Mouse (Mus musculus): ENCODE results near the gene Sh3d19. TPM values are rescaled to one million over a fixed set of nuclear protein-coding genes. Genes with fewer than 3 reads are reported as not detected.

The Sh3d19 gene
- polyA plus RNA-seq, 1 experiment from 2014 or later, result 11.0 TPM

DNA sequence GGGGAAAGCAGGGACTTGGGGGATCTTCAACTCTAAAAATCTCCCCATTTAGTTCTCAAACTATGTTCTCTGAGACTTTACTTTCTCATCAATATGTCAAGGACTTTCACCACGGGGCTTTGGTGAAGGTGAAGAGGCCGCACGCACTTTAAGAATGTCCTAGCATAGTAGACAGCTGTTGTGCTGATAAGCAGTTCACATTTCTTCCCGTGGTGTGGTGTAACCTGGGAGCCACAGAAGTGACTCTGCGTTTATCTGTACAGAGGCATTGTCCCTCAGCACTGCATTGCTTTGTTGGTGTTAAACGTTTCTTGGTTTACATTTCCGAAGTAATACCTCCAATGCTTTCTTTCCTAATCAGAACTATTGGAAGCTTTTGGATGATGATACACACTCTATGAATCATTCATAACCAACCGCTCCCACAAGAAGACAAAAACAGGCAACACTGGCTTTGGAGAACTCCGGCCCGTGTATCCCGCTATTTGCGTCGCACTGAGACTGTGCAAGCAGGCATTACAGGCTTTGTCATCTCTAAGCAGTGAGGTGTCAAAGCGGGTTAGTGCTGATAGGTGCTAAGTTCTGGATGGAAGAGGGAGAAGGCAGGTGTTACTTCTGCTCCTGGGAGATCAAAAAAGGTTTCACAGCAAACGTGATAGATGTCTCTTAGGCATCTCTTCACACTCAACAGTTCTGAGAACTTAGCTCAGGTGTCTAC is 57.9 kb downstream of the Sh3d19 start:
- H3K4me2 ChIP-seq (ENCODE audit: low read depth, low read length, severe bottlenecking), result no peak overlapping the region

DNA sequence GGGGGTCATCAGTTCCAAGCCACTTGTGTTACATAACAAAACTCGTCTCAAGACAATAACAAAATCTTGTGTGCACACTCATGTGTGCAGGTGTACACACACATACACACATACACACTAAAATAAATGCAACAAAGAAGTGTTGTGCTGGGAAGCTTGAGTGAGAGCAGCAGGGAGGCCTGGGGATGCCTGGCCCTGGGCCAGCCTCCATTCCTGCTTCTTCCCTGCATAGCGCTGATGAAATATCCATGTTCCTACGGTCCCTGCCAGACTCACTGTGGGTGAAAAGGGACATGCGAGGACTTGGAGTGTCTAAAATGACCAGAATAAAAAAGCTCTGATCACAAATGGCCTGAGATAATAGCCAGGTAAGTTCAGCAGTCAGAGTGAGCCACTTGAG is 59.7 kb downstream of the Sh3d19 start:
- no peak overlapping the region for H3K4me3 ChIP-seq (ENCODE audit: low read depth, low read length)
- no peak overlapping the region for H3K9ac ChIP-seq (ENCODE audit: low read length)
- H3K4me2 ChIP-seq (ENCODE audit: low read depth, low read length, severe bottlenecking), result no peak overlapping the region
- no peaks in the 10 kb centered on the region for H3K27me3 ChIP-seq (ENCODE audit: control insufficient read depth, insufficient read depth, low read length)
- 81% methylated on average over 4 of the region's 4 CpGs for WGBS
- H3K36me3 ChIP-seq (ENCODE audit: control insufficient read depth, insufficient read depth, low read length), result no peaks in the 10 kb centered on the region
- no peaks in the 10 kb centered on the region for H3K9me3 ChIP-seq (ENCODE audit: control insufficient read depth, low read length)
- no peak for ATAC-seq (replicated peaks; ENCODE audit: low FRiP score)
- no peaks in the 10 kb centered on the region for H3K4me1 ChIP-seq (replicated peaks; ENCODE audit: control insufficient read depth, insufficient read depth, low read length)
- DNase-seq (ENCODE audit: low spot score), result no peak
- H3K27ac ChIP-seq (ENCODE audit: low read depth, low read length), result no peak overlapping the region

More for the DNA sequence above, 57.9 kb downstream of the Sh3d19 start:
- DNase-seq (ENCODE audit: low spot score), result no peak
- no peak for ATAC-seq (replicated peaks; ENCODE audit: low FRiP score)
- H3K36me3 ChIP-seq (ENCODE audit: control insufficient read depth, insufficient read depth, low read length), result no peaks in the 10 kb centered on the region
- 93% methylated on average over 15 of the region's 15 CpGs for WGBS
- no peak overlapping the region for H3K4me3 ChIP-seq (ENCODE audit: low read depth, low read length)
- no peaks in the 10 kb centered on the region for H3K9me3 ChIP-seq (ENCODE audit: control insufficient read depth, low read length)
- H3K27me3 ChIP-seq (ENCODE audit: control insufficient read depth, insufficient read depth, low read length), result no peaks in the 10 kb centered on the region
- no peaks in the 10 kb centered on the region for H3K4me1 ChIP-seq (replicated peaks; ENCODE audit: control insufficient read depth, insufficient read depth, low read length)
- H3K27ac ChIP-seq (ENCODE audit: low read depth, low read length), result no peak overlapping the region
- H3K9ac ChIP-seq (ENCODE audit: low read length), result no peak overlapping the region

DNA sequence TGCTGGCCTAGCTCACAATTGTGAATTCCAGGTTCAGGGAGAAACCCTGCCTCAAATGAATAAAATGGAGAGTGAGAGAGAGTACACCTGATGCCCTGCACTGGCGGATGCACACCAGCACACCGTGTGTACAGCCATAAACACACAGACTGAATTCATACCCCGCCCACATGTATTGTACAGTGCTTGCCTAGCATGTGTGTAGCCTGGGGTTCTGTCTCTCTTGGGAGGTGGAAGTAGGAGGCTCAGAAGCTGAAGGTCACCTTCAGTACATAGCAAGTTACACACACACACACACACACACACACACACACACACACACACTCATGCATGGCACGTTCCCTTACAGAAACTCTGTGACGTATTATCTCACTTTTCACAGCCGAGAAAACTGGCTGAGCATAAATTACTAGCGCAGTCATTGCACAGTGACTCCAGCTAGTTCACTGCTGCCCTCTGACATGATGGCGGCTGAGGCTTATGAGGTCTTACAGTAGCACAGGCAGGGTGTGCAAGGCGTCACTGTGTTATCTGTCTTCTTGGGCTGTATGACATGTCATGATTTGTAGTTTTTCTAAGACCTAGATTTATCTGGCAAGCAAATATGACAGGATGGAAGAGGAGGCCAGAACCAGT is 62.7 kb downstream of the Sh3d19 start:
- H3K27ac ChIP-seq (ENCODE audit: low read depth, low read length), result no peak overlapping the region
- no peak overlapping the region for H3K4me3 ChIP-seq (ENCODE audit: low read depth, low read length)
- DNase-seq (ENCODE audit: low spot score) (no peak), ATAC-seq (replicated peaks; ENCODE audit: low FRiP score) (no peak)
- no peaks in the 10 kb centered on the region for H3K36me3 ChIP-seq (ENCODE audit: control insufficient read depth, insufficient read depth, low read length)
- H3K9ac ChIP-seq (ENCODE audit: low read length), result no peak overlapping the region
- no peaks in the 10 kb centered on the region for H3K4me1 ChIP-seq (replicated peaks; ENCODE audit: control insufficient read depth, insufficient read depth, low read length)
- no peaks in the 10 kb centered on the region for H3K27me3 ChIP-seq (ENCODE audit: control insufficient read depth, insufficient read depth, low read length)
- 88% methylated on average over 9 of the region's 9 CpGs for WGBS
- H3K9me3 ChIP-seq (ENCODE audit: control insufficient read depth, low read length), result no peaks in the 10 kb centered on the region
- no peak overlapping the region for H3K4me2 ChIP-seq (ENCODE audit: low read depth, low read length, severe bottlenecking)

DNA sequence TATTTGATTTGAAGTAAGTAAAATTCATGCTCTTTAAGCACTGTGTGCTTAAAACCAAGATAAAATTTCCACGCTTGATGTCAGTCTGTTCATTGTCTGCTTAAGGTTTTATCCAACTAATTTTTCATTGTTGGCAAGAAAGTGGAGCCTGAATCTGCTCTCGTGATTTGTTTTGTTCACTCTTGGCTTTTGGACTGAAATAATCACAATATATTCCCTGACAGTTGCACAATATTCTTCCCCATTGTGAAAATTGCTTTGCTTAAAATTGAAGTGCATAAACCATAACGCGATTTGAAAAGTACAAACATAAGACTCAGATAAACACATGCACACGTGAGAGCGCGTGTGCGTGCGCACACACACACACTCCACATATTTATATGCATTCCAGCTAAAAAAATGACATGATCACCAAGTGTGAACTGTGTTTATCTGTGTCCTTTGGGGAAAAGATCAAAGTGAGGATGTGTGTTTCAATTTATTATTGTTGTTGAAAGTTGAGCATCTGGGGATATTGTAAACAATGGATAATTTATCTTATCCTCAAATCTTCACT is 67.1 kb downstream of the Sh3d19 start:
- ATAC-seq (replicated peaks; ENCODE audit: low FRiP score) (no peak), DNase-seq (ENCODE audit: low spot score) (no peak)
- WGBS, result 92% methylated on average over 9 of the region's 9 CpGs
- Histone ChIP-seq H3K27ac (ENCODE audit: low read depth, low read length) (no peak overlapping the region), H3K4me3 (ENCODE audit: low read depth, low read length) (no peak overlapping the region), H3K9me3 (ENCODE audit: control insufficient read depth, low read length) (no peaks in the 10 kb centered on the region), H3K4me1 (replicated peaks; ENCODE audit: control insufficient read depth, insufficient read depth, low read length) (no peaks in the 10 kb centered on the region), H3K27me3 (ENCODE audit: control insufficient read depth, insufficient read depth, low read length) (no peaks in the 10 kb centered on the region), H3K4me2 (ENCODE audit: low read depth, low read length, severe bottlenecking) (no peak overlapping the region), H3K36me3 (ENCODE audit: control insufficient read depth, insufficient read depth, low read length) (no peaks in the 10 kb centered on the region), H3K9ac (ENCODE audit: low read length) (no peak overlapping the region)

DNA sequence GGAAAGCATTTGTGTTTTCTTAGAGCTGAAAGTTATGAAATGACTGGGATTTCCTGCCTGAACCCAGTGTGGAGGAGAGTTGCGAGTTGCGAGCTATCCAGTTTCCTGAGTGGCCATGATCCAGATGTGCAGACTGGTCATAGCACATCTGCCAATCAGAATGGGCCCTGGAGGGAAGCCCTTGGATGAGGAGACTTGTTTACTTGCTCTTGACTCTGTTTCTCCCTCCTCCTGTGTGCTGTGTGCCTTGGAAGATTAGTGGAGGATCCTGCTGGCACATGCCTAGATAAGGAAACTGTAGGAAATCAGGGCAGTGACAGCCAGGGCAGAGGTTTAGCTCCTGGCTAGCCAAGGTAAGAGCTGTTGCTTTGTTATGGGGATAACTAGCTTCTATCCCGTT is 67.7 kb downstream of the Sh3d19 start:
- WGBS, result 54% methylated on average over 3 of the region's 3 CpGs
- DNase-seq (ENCODE audit: low spot score), result no peak
- no peak for ATAC-seq (replicated peaks; ENCODE audit: low FRiP score)

DNA sequence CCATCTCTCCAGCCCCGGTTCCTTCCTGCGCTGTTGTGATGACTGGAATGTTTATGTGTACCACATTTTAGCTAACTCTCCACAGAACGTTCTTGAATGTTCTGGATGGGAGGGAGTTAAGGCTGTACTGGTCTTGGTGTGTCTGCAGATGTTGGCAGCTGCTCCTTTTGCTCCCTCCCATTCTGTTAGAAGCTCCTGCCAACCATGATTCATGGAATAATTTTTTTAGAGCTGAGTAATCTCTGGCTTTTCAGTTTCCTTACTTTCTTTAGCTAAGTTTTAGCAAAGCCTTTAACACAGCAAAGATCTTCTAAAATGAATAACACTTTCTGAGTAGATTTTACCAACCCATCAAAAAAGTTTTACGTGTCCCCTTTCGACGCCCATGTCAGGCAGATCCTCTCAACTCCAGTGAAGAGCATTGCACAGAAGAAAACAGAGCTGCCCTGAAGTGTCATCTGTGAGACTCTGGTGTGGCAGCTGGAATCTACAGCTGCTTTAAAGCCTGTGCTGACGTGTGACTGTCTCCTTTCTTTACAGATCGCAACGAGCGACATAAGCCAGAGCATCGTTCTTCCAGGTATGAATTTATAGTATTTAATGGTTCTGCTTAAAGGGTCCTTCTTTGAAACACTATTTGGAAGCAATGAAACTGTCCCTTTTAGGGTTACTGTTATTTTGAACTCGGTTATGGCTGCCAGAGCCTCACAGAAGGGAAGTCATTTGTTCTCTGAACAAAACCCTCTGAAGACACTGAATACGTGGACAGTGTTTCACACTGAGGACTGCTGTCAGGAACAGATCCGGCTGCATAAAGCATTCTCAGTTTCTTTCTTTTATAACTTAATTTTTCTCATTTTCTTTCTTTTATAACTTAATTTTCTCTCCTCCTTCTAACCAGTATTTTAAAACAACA is 69.6 kb downstream of the Sh3d19 start:
- WGBS, result 80% methylated on average over 14 of the region's 14 CpGs
- H3K27ac ChIP-seq (ENCODE audit: low read depth, low read length), result no peak overlapping the region
- no peak overlapping the region for H3K4me3 ChIP-seq (ENCODE audit: low read depth, low read length)
- no peaks in the 10 kb centered on the region for H3K27me3 ChIP-seq (ENCODE audit: control insufficient read depth, insufficient read depth, low read length)
- no peak overlapping the region for H3K9ac ChIP-seq (ENCODE audit: low read length)
- DNase-seq (ENCODE audit: low spot score) (no peak), ATAC-seq (replicated peaks; ENCODE audit: low FRiP score) (no peak)
- no peak overlapping the region for H3K4me2 ChIP-seq (ENCODE audit: low read depth, low read length, severe bottlenecking)
- H3K36me3 ChIP-seq (ENCODE audit: control insufficient read depth, insufficient read depth, low read length), result no peaks in the 10 kb centered on the region
- no peaks in the 10 kb centered on the region for H3K9me3 ChIP-seq (ENCODE audit: control insufficient read depth, low read length)
- no peaks in the 10 kb centered on the region for H3K4me1 ChIP-seq (replicated peaks; ENCODE audit: control insufficient read depth, insufficient read depth, low read length)

More for the DNA sequence above, 67.7 kb downstream of the Sh3d19 start:
- H3K4me1 ChIP-seq (replicated peaks; ENCODE audit: control insufficient read depth, insufficient read depth, low read length), result no peaks in the 10 kb centered on the region
- no peak overlapping the region for H3K27ac ChIP-seq (ENCODE audit: low read depth, low read length)
- H3K4me3 ChIP-seq (ENCODE audit: low read depth, low read length), result no peak overlapping the region
- no peaks in the 10 kb centered on the region for H3K36me3 ChIP-seq (ENCODE audit: control insufficient read depth, insufficient read depth, low read length)
- no peak overlapping the region for H3K9ac ChIP-seq (ENCODE audit: low read length)
- no peaks in the 10 kb centered on the region for H3K9me3 ChIP-seq (ENCODE audit: control insufficient read depth, low read length)
- H3K27me3 ChIP-seq (ENCODE audit: control insufficient read depth, insufficient read depth, low read length), result no peaks in the 10 kb centered on the region
- H3K4me2 ChIP-seq (ENCODE audit: low read depth, low read length, severe bottlenecking), result no peak overlapping the region

DNA sequence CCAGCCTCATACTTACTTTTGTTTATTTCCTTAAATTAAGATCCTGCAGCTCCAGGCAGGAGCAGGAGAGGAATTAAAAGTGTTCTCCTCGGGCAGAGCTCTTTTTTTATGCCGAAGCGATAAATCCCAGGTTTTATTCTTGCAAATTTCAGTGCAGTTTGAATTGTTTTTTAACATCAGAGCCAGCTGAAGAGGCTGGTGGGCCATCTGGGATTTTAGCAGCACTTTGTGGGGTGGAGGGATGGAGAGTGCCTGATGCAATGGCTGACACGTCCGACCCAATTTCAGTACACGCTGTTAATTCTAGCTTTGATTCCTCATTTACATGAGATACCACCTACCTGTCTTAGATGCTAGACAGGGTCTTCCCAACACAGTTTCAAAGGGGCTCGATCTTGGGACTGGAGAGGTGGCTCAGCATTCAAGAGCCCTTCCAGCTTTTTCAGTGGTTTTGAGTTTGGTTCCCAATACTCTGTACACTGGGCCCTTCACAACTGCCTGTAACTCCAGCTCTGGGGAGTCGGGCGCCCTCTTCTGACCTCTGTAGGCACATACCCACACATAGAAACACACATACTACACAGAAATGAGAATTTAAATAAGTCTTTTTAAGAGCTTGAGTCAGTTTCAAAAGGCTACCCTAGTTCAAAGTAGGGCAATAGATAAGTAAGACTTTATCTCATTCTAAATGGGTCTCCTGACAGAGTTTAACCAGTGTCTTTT is 76.9 kb downstream of the Sh3d19 start:
- DNase-seq (ENCODE audit: low spot score), result no peak
- Histone ChIP-seq H3K4me2 (ENCODE audit: low read depth, low read length, severe bottlenecking) (no peak overlapping the region), H3K9me3 (ENCODE audit: control insufficient read depth, low read length) (no peaks in the 10 kb centered on the region; the same call in 1 of the 2 replicates), H3K27ac (ENCODE audit: low read depth, low read length) (no peak overlapping the region), H3K4me3 (ENCODE audit: low read depth, low read length) (no peak overlapping the region), H3K27me3 (ENCODE audit: control insufficient read depth, insufficient read depth, low read length) (no peaks in the 10 kb centered on the region), H3K9ac (ENCODE audit: low read length) (no peak overlapping the region), H3K36me3 (ENCODE audit: control insufficient read depth, insufficient read depth, low read length) (no peaks in the 10 kb centered on the region), H3K4me1 (replicated peaks; ENCODE audit: control insufficient read depth, insufficient read depth, low read length) (no peaks in the 10 kb centered on the region)
- no peak for ATAC-seq (replicated peaks; ENCODE audit: low FRiP score)
- WGBS, result 95% methylated on average over 9 of the region's 9 CpGs

DNA sequence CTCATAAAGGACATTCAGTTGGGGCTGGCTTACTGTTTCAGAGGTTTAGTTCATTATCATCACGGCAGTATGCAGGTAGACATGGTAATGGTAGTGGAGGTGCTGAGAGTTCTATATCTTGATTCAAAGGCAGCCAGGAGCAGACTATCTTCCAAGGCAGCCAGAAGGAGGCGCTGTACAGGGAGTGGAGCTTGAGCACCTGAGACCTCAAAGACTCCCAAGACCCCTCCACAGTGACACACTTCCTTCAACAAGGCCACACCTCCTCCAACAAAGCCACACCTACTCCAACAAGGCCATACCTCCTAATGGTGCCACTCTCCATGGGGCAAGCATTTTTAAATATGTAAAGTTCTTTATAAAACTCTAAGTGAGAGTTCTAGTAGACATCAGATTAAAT is 78.1 kb downstream of the Sh3d19 start:
- Histone ChIP-seq H3K27ac (ENCODE audit: low read depth, low read length) (no peak overlapping the region), H3K4me2 (ENCODE audit: low read depth, low read length, severe bottlenecking) (no peak overlapping the region), H3K4me3 (ENCODE audit: low read depth, low read length) (no peak overlapping the region), H3K36me3 (ENCODE audit: control insufficient read depth, insufficient read depth, low read length) (no peaks in the 10 kb centered on the region), H3K9me3 (ENCODE audit: control insufficient read depth, low read length) (no peaks in the 10 kb centered on the region; the same call in 1 of the 2 replicates), H3K9ac (ENCODE audit: low read length) (no peak overlapping the region), H3K4me1 (replicated peaks; ENCODE audit: control insufficient read depth, insufficient read depth, low read length) (no peaks in the 10 kb centered on the region), H3K27me3 (ENCODE audit: control insufficient read depth, insufficient read depth, low read length) (no peaks in the 10 kb centered on the region)
- 80% methylated on average over 2 of the region's 2 CpGs for WGBS
- DNase-seq (ENCODE audit: low spot score), result no peak
- no peak for ATAC-seq (replicated peaks; ENCODE audit: low FRiP score)

Measured in forebrain, embryonic 11.5 days (tissue).